Mouse (Mus musculus) inflammation-experienced regulatory T-cells (primary cell): Measurements from ENCODE around the gene Aar2. TPM values are rescaled to one million over a fixed set of nuclear protein-coding genes. Genes with fewer than 3 reads are reported as not detected.

ENCODE experiments used
- polyA plus RNA-seq, 2 experiments: library from polyadenylated mRNA; unstranded; fragments of 100-300 nt; shearing (Covaris generic); gene quantifications; one replicate each; pipeline ENCODE4 v1.2.1; 2017

Gene Aar2
- polyA plus RNA-seq, result 10 to 100 TPM; 25.7 to 28.0 TPM

DNA sequence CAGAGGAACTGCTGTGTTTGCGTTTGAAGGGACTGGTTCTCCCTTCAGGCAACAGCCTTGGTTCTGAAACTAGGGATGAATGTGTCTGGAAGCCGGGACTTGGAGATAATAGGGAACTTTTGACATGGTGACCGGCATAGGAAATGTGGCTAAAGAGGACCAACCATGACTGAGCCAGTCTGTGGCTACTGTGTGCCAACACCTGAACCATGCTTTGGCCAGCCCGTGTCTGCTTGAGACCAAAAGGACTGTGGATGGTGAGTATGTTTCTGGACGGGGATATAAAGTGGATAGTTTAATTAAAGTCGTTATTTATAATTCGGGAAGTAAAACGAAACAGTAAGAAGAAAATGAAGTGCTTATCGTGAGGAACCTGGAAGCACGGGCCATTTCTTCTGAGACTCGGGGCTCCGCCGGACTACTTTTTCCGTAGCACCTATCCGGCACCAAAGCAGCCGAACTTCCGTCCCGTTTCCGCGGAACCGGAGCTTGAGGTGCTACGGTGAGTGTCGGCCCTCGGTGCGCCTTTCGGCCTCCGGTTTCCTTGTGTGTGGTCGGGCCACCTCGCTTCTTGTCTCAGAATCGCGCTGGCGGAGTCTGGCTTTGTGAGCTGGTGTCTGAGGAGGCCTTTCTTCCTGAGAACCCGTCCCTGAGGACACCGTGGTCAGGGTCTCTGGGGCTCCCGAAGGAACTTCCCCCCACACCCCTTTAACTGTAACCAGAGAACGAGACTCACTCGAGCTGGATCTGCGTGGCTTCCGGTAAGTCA is at the start of gene Aar2:
TSS of gene Aar2 (plus strand) at position 462 of the 769 bp plus-strand sequence.

DNA sequence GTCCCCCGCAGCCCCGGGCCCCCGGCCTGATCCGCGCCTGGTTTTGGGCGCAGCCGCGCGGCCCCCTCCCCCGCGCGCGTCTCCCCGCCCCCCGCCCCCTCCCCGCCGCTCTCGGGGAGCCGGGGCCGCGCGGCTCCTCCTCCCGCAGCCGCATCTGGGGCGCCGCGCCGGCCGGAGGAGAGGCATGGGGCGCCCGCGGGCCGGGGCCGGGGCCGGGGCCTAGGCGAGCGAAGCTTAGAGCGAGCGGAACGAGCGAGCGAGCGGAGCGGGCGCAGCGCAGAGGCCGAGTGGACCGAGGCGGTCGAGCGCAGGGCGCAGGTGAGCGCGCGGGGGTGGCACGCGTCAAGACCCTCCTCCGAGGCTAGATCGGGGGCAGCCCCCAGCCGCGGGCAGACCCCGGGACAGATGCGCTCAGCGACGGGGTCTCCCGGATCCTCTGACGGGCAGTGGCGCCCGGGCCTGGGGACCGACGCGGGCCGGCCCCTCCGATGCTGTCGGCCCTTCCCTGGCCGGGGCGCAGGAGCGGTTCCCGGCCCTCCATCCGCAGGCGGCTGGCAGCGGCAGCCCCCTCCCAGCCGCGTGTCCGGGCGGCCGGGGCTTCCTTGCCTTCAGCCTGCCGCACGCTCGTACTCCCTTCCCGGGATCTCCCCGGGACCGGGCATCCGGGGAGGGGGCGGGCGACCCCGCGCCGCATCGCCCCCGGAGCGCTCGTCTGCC is 66.3 kb downstream of the Aar2 start, which contains the start of gene Dlgap4:
TSS of gene Dlgap4 (plus strand) at position 165 of the 717 bp plus-strand sequence.

Other genes with a start within 250 kb of the Aar2 start
- 1 to 10 TPM; 4.1 to 5.4 TPM for gene Cnbd2, start 235.3 kb upstream of the Aar2 start, polyA plus RNA-seq
- 100 to 1,000 TPM; 123 to 135 TPM for gene Scand1, start 234.9 kb upstream of the Aar2 start, polyA plus RNA-seq
- gene Epb41l1, start 126.7 kb upstream of the Aar2 start, polyA plus RNA-seq, result 1 to 10 TPM; 1.1 to 2.7 TPM
- 100 to 1,000 TPM in 1 of 2 experiments, 10 to 100 TPM in 1; 87.9 to 101 TPM for gene Dlgap4, start 66.1 kb downstream of the Aar2 start, polyA plus RNA-seq
- gene Myl9, start 227.8 kb downstream of the Aar2 start, polyA plus RNA-seq, result 1 to 10 TPM in 1 of 2 experiments, under 1 TPM in 1; 0.71 to 7.1 TPM